Mouse (Mus musculus) forebrain, embryonic 11.5 days (tissue): ENCODE data around the gene H1f0. TPM values are rescaled to one million over a fixed set of nuclear protein-coding genes. Genes with fewer than 3 reads are reported as not detected.

Source experiments
- ATAC-seq: fragments of 200-750 bp; cut with Nextera tagmentation; replicated peaks from 2 replicates; pipeline ENCODE4 v1.8.0; 2017; ENCODE audit warnings: moderate TSS enrichment; ENCODE audit not compliant: low FRiP score
- DNase-seq: peaks from one replicate; pipeline ENCODE4 v3.0.0-alpha.2; 2017; ENCODE audit warnings: low spot score
- H3K27ac ChIP-seq: fragments of 300-500 bp; sonication (generic); 2 replicates; pipeline ENCODE4 v1.5.1; 2014; ENCODE audit warnings: low read depth, low read length
- H3K27me3 ChIP-seq: fragments of 300-500 bp; sonication (generic); 2 replicates; pipeline ENCODE4 v1.6.1; 2014; ENCODE audit warnings: mild to moderate bottlenecking, low read length, mixed read lengths; ENCODE audit not compliant: control insufficient read depth, insufficient read depth
- H3K36me3 ChIP-seq: fragments of 300-500 bp; sonication (generic); 2 replicates; pipeline ENCODE4 v1.6.1; 2014; ENCODE audit warnings: mild to moderate bottlenecking, low read length, moderate library complexity, mixed read lengths; ENCODE audit not compliant: control insufficient read depth, insufficient read depth
- H3K4me1 ChIP-seq: fragments of 300-500 bp; sonication (generic); replicated peaks from 2 replicates; pipeline ENCODE4 v1.6.1; 2014; ENCODE audit warnings: low read length, mixed read lengths; ENCODE audit not compliant: control insufficient read depth, insufficient read depth
- H3K4me2 ChIP-seq: fragments of 300-500 bp; sonication (generic); 2 replicates; pipeline ENCODE4 v1.6.1; 2014; ENCODE audit warnings: low read depth, mild to moderate bottlenecking, low read length, moderate library complexity, mixed read lengths; ENCODE audit not compliant: severe bottlenecking
- H3K4me3 ChIP-seq: fragments of 300-500 bp; sonication (generic); 2 replicates; pipeline ENCODE4 v1.5.1; 2014; ENCODE audit warnings: low read depth, low read length
- H3K9ac ChIP-seq: fragments of 300-500 bp; sonication (generic); 2 replicates; pipeline ENCODE4 v1.6.1; 2014; ENCODE audit warnings: low read length
- H3K9me3 ChIP-seq: fragments of 300-500 bp; sonication (generic); 2 replicates; pipeline ENCODE4 v1.6.1; 2016; ENCODE audit warnings: low read length, mixed read lengths; ENCODE audit not compliant: control insufficient read depth
- WGBS: fragments of 180-500 bp; shearing (Covaris S2); extraction: QIAGEN DNeasy Blood & Tissue Kit; methylation state at CpG from one replicate; pipeline ENCODE4 v1.1.7; 2014; 5-methylcytosine and 5-hydroxymethylcytosine counted together
- polyA plus RNA-seq: library from polyadenylated mRNA; unstranded; fragments of >200 nt; fragmentation: Nextera tagmentation; extraction: Ambion mirVana; gene quantifications from 2 replicates; pipeline ENCODE4 v1.2.1, GENCODE M21; 2014

The H1f0 gene
- polyA plus RNA-seq, 1 experiment from 2014 or later = 349 TPM

DNA sequence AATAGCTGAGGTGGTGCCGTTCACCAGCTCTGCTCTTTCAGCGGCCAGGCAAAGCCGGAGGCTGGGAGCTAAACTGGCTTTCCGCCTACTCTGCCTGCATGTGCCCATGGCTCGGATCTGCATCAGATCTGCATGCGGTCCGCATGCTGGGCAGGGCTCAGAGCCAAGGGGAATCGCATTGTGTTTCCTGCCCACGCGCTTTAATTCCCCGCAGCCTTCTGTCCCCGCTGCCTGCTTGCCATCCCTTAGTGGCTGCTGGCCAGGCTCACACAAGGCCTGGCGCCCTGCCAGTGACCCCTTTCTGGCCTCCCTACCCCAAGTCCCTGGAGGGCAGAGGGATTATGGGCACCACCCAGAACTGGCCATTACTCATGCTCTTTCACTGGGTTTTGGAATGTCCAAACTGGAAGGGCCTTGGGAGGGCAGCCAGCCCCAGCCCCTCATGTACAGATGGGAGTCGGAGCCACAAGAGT lies 39.7 kb upstream of the H1f0 start:
- Histone ChIP-seq H3K9me3 (no peaks in the 10 kb centered on the region), H3K4me2 (no peak overlapping the region), H3K9ac (no peak overlapping the region), H3K27me3 (no peaks in the 10 kb centered on the region), H3K36me3 (peaks cover 12% of the 10 kb centered on the region), H3K27ac (no peak overlapping the region), H3K4me1 (0 out of 2 replicates have a peak, but pooled peaks cover 3% of the 10 kb centered on the region), H3K4me3 (no peak overlapping the region)
- no peak for ATAC-seq
- no peak for DNase-seq
- 80% methylated on average over 14 of the region's 14 CpGs for WGBS

DNA sequence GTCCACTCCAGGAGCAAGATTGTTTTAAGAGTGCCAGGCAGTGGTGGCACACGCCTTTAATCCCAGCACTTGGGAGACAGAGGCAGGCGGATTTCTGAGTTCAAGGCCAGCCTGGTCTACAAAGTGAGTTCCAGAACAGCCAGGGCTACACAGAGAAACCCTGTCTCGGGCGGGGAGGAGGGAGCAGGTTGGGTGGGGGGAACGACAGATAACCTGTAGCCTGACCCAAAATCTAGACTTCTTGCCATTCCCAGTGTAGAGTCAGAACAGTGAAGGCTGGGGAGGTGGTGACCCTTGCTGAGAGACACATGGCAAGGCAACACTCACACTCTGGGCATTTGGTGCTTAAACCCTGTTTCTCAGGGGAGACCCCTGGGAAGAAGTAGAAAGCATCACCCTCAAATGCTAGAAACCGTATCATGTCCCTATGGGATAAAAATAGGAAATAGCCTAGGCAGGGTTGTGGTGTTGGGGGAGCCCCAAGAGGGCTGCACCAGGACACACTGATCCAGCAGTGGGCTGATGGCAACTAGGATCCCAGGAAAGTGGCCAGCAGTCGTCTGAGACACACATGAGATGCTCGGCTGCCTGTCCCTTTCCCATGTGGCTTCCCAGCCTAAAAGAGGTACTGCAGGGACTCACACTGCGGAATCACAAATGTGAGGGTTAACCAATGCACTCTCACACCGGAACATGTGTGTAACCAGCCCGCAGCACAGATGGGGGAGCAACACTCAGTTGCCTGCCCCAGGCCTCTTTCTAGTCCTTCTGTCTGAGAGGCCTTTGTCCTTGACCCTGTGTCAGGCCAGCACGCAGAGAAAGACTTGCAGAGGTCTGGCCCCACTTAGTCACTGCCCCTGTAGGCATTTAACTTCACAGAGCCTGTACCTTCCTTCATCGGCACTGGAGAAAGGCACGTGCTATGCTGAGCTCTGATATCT lies 38.8 kb upstream of the H1f0 start:
- H3K36me3 ChIP-seq = peaks cover 12% of the 10 kb centered on the region
- ATAC-seq = no peak

DNA sequence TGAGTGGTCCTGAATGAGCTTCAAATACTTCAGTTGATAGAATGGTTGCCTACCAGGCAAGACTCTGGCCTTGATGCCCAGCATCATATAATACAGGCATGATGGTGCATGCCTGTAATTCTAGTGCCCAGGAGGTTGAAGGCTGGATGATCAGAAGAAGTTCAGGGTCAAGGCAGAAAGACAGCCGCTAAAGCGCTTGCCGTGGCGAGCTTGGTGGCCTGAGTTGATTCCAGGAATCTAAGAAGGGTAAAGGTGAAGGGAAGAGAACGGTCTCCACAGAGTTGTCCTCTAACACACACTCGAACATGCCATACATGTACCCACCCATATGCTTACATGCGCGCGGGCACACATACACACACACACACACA lies 38.2 kb upstream of the H1f0 start:
- Histone ChIP-seq H3K36me3 (peaks cover 12% of the 10 kb centered on the region), H3K4me2 (no peak overlapping the region), H3K4me1 (no peaks in the 10 kb centered on the region), H3K9ac (no peak overlapping the region), H3K4me3 (no peak overlapping the region), H3K27me3 (no peaks in the 10 kb centered on the region), H3K9me3 (no peaks in the 10 kb centered on the region), H3K27ac (no peak overlapping the region)
- 95% methylated on average over 8 of the region's 9 CpGs for WGBS
- DNase-seq = no peak
- ATAC-seq = no peak

More for the DNA sequence above, 38.8 kb upstream of the H1f0 start:
- Histone ChIP-seq H3K9ac (no peak overlapping the region), H3K27me3 (no peaks in the 10 kb centered on the region), H3K4me3 (no peak overlapping the region), H3K4me1 (no peaks in the 10 kb centered on the region), H3K9me3 (no peaks in the 10 kb centered on the region), H3K27ac (no peak overlapping the region), H3K4me2 (no peak overlapping the region)
- no peak for DNase-seq
- WGBS = 88% methylated on average over 14 of the region's 14 CpGs

DNA sequence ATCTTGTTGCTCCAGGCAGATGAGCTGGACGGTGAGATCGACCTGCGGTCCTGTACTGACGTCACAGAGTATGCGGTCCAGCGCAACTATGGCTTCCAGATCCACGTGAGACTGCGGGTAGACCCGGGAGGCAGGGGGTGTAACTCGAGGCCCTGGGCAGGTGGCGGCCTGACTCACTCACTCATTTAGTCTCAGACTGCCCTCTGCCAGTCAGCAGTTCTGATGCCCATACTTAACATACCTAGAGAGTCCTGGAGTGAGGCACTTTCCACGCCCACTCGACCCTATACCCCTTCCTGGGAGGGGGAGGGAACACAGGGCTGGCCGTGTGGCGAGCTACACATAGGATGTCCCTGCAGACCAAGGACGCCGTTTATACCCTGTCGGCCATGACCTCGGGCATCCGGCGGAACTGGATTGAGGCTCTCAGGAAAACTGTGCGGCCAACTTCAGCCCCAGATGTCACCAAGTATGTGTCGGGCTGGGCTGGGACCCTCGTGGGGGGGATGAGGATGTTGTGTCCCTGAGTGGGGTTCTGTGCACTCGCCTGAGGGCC lies 37.2 kb upstream of the H1f0 start:
- peaks cover 12% of the 10 kb centered on the region for H3K36me3 ChIP-seq
- WGBS = 94% methylated on average over 25 of the region's 25 CpGs
- no peak overlapping the region for H3K27ac ChIP-seq

DNA sequence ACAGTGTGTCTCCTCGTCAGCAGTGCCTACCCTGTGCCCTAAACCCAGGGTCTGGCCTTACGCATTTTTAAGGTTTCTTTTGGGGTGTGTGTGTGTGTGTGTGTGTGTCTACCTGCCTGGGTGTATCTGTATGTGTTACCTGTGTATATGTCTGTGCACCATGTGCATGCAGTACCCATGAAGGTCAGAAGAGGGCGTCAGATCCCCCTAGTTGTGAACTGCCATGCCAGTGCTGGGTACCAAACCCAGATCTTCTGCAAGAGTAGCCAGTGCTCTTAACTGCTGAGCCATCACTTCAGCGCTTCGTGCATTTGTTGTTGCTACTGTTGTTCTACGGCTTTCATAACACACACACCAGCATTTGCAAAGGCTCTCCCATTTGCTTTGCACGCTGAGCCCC lies 36.0 kb upstream of the H1f0 start:
- ATAC-seq (no peak), DNase-seq (no peak)
- 88% methylated on average over 7 of the region's 7 CpGs for WGBS
- Histone ChIP-seq H3K27me3 (no peaks in the 10 kb centered on the region), H3K4me2 (no peak overlapping the region), H3K27ac (no peak overlapping the region), H3K36me3 (peaks cover 12% of the 10 kb centered on the region), H3K4me3 (no peak overlapping the region), H3K4me1 (no peaks in the 10 kb centered on the region), H3K9me3 (no peaks in the 10 kb centered on the region), H3K9ac (no peak overlapping the region)

More for the DNA sequence above, 37.2 kb upstream of the H1f0 start:
- Histone ChIP-seq H3K4me3 (no peak overlapping the region), H3K9me3 (no peaks in the 10 kb centered on the region), H3K9ac (no peak overlapping the region), H3K27me3 (no peaks in the 10 kb centered on the region), H3K4me2 (no peak overlapping the region), H3K4me1 (no peaks in the 10 kb centered on the region)
- DNase-seq = no peak
- no peak for ATAC-seq

DNA sequence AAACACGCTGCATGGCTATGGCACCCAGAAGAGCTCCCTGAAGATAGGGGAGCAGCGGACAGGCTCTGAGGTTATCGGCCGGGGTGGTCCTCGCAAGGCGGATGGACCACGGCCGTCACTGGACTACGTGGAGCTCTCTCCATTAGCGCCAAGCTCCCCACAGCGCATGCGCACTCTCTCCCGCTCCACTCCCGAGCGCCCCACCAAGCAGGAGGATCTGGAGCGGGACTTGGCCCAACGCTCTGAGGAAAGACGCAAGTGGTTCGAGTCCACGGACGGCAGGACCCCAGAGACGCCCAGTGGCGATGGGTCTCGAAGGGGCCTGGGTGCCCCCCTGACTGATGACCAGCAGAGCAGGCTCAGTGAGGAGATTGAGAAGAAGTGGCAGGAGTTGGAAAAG lies 35.3 kb upstream of the H1f0 start:
- DNase-seq (no peak), ATAC-seq (no peak)
- WGBS = 95% methylated on average over 24 of the region's 24 CpGs
- Histone ChIP-seq H3K27ac (no peak overlapping the region), H3K27me3 (no peaks in the 10 kb centered on the region), H3K9ac (no peak overlapping the region), H3K36me3 (peaks cover 12% of the 10 kb centered on the region), H3K4me2 (no peak overlapping the region), H3K4me3 (no peak overlapping the region), H3K4me1 (no peaks in the 10 kb centered on the region), H3K9me3 (no peaks in the 10 kb centered on the region)

DNA sequence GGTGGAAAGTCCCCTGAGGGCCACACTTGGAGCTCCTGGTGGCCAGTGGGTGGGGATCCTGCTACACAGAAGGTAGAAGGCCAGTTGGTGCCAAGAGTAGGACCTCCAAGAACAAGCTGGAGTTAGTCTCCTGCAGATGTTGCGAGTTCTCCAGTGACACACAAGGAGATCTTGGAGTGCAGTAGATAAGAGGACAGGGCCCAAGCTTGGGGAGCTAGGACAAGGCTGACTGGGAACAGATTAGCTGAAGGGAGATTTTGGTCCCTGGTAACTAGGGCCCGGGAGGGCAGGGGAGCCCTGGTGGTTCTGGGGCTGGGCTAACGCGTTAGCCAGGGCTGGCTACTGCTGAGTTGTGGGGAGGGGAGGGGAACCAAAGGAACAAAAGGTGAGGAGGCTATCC lies 32.3 kb upstream of the H1f0 start:
- Histone ChIP-seq H3K4me2 (no peak overlapping the region), H3K36me3 (peaks cover 9% of the 10 kb centered on the region)
- 94% methylated on average over 4 of the region's 4 CpGs for WGBS

DNA sequence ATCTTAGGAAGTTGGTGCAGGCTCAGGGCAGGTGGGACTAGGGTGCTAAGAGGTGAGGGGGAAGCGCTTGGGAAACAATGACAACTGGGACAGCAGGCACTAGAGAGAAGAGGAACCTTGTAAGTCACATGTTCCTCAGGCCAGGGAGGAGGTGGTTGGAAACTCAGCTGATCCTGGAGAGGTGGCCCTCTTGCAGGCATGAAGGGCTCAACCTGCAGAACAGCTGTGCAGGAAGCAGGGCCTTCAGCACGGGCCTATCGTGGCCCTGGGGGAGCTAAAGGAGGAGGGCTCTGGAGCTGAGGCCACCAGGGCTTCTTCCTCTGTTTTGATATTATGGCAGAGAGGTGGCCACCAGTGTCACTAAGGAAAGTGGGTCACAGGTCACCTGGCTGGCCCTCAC lies 31.6 kb upstream of the H1f0 start:
- WGBS = 86% methylated on average over 3 of the region's 3 CpGs
- Histone ChIP-seq H3K27ac (no peak overlapping the region), H3K27me3 (no peaks in the 10 kb centered on the region), H3K9me3 (no peaks in the 10 kb centered on the region), H3K4me3 (no peak overlapping the region), H3K9ac (no peak overlapping the region), H3K4me2 (no peak overlapping the region), H3K4me1 (no peaks in the 10 kb centered on the region), H3K36me3 (peaks cover 9% of the 10 kb centered on the region)
- no peak for DNase-seq
- no peak for ATAC-seq

More for the DNA sequence above, 32.3 kb upstream of the H1f0 start:
- no peak for ATAC-seq
- Histone ChIP-seq H3K4me1 (no peaks in the 10 kb centered on the region), H3K27ac (no peak overlapping the region), H3K9me3 (no peaks in the 10 kb centered on the region), H3K27me3 (no peaks in the 10 kb centered on the region), H3K9ac (no peak overlapping the region), H3K4me3 (no peak overlapping the region)
- DNase-seq = no peak
